Mouse (Mus musculus): ENCODE measurements around the gene Abcc2. TPM values are rescaled to one million over a fixed set of nuclear protein-coding genes. Genes with fewer than 3 reads are reported as not detected.
A peak's percentile ranks its signal among the peaks of the same experiment; 100 is the strongest.

Abcc2 gene
- polyA plus RNA-seq, 1 experiment from 2014 or later = 0.08 TPM

DNA sequence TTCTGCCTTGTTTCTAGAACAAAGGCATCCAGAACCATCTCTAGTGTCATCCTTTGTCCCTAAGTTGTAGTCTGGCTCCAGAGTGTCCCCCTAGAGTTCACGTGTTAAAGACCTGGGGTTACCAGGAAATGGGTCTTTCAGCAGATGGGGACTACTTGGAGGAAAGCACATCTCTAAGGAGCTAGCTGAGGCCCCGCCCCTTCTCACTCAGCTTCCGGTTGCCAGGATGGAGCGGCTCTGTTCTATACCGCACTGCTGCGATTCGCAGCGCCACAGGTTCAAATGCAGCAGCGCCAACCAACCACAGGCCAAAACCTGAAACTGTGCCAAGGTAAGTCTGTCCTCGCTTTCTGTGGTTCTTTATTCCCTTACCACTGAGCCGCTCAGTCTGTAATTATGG, 92.4 kb downstream of the Abcc2 start:
- peaks cover 53% of the 10 kb centered on the region for H3K36me3 ChIP-seq
- H3K9me3 ChIP-seq = no peaks in the 10 kb centered on the region
- no peak for ATAC-seq (ENCODE audit: insufficient number of reproducible peaks, insufficient read depth, low FRiP score, low TSS enrichment)
- no peak overlapping the region for H3K9ac ChIP-seq
- H3K4me3 ChIP-seq = no peak overlapping the region
- no peaks in the 10 kb centered on the region for H3K27me3 ChIP-seq
- WGBS = 91% methylated on average over 11 of the region's 11 CpGs
- no peak overlapping the region for H3K4me2 ChIP-seq (replicated peaks)
- no peak overlapping the region for H3K27ac ChIP-seq
- H3K4me1 ChIP-seq = peaks cover 22% of the 10 kb centered on the region; the same call in 1 of the 2 replicates

GRCm38 (mm10) chr19:43875996-43876395, 94.0 kb downstream of the Abcc2 start:
- 29% methylated on average over 2 of the region's 2 CpGs for whole genome bisulfite sequencing
- Histone ChIP-seq H3K27me3 (no peaks in the 10 kb centered on the region), H3K27ac (no peak overlapping the region), H3K9me3 (no peaks in the 10 kb centered on the region), H3K36me3 (peaks cover 37% of the 10 kb centered on the region), H3K4me2 (replicated peaks) (no peak overlapping the region), H3K9ac (no peak overlapping the region), H3K4me1 (peaks cover 33% of the 10 kb centered on the region), H3K4me3 (no peak overlapping the region)
- no peak for ATAC-seq (ENCODE audit: insufficient number of reproducible peaks, insufficient read depth, low FRiP score, low TSS enrichment)

DNA sequence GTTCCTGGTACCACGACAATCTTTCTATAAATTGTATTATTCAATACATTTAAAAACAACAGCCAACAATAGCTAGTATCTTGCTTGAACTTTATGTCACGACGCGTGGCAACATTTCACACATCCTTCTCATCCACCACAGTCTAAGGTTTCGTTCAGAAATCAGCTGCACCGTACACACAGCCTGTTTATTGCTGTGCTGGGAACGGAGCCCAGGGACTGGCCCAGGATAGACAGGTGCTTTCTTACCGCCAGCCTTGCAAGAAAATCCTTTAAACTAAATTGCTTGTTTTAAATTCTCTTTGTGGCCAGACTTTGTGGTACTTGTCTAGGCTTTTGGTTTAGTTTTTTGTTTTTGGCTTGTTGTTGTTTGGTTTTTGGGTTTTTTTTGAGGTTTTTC, 95.4 kb downstream of the Abcc2 start:
- no peaks in the 10 kb centered on the region for H3K27me3 ChIP-seq
- no peak for ATAC-seq (ENCODE audit: insufficient number of reproducible peaks, insufficient read depth, low FRiP score, low TSS enrichment)
- H3K9ac ChIP-seq = no peak overlapping the region
- H3K27ac ChIP-seq = no peak overlapping the region
- H3K9me3 ChIP-seq = no peaks in the 10 kb centered on the region
- no peak overlapping the region for H3K4me2 ChIP-seq (replicated peaks)
- WGBS = 77% methylated on average over 8 of the region's 8 CpGs
- no peak overlapping the region for H3K4me3 ChIP-seq
- H3K4me1 ChIP-seq = peaks cover 33% of the 10 kb centered on the region
- H3K36me3 ChIP-seq = peaks cover 23% of the 10 kb centered on the region

DNA sequence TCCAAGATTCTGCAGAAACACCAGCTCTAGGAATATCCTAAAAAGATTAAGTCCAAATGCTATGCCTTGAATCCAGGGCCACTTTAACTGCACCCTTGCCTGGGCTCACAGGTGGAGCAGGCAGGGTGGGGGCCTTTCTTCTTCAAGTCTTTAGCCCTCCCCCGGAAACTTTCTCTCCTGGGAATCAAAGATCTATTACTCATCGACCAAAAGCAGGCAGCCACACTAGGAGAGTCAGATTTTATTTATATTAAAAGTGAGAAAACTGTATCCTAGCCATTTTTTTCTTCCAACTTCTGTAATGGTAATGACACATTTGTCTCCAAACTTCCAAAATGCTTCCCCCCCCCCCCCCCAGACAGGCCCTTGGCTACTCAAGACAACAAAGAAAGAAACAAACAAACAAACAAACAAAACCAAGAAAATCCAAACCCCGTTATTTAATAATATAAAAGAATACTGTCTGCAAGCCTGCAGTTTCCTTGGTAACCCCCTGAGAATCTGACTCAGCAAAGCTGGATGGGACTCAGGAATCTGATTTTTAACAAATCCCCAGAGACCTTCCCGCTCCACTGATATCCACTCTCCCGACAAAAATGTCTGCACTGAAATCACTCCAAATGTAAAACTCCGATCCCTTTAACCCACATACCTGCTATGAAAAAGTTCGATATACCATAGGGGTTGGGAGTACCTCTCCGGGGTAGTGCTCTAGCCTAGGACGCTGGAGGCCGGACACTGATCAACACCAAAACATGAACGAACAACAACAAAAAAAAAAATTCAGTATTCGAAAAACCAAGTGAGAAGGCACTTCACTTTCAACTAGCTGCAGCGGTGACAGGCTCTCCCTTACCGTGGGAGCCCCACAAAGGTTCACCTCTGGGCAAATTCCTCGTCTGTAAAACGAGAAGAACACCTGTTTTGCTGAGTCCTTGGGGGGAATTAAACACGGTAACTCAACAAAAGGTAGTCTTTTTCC, 96.4 kb downstream of the Abcc2 start:
- H3K4me1 ChIP-seq = peaks cover 40% of the 10 kb centered on the region

GRCm38 (mm10) chr19:43879401-43880212, 97.6 kb downstream of the Abcc2 start:
- Histone ChIP-seq H3K4me2 (replicated peaks) (peak overlapping the region; percentile 64), H3K9me3 (no peaks in the 10 kb centered on the region), H3K4me1 (peaks cover 42% of the 10 kb centered on the region), H3K36me3 (peaks cover 4% of the 10 kb centered on the region; the same call in 1 of the 2 replicates), H3K9ac (peak overlapping the region; percentile 66), H3K27ac (peak overlapping the region; percentile 90), H3K4me3 (peak overlapping the region; percentile 61), H3K27me3 (no peaks in the 10 kb centered on the region)
- WGBS = 2% methylated on average over 41 of the region's 41 CpGs
- peak; percentile 89 for ATAC-seq (ENCODE audit: insufficient number of reproducible peaks, insufficient read depth, low FRiP score, low TSS enrichment)

More for the DNA sequence above, 96.4 kb downstream of the Abcc2 start:
- Histone ChIP-seq H3K4me2 (replicated peaks) (peak overlapping the region; percentile 64), H3K27me3 (no peaks in the 10 kb centered on the region), H3K36me3 (peaks cover 13% of the 10 kb centered on the region), H3K9ac (peak overlapping the region; percentile 66), H3K27ac (peak overlapping the region; percentile 90; the same call in 1 of the 2 replicates), H3K9me3 (no peaks in the 10 kb centered on the region), H3K4me3 (peak overlapping the region; percentile 61)
- 7% methylated on average over 17 of the region's 17 CpGs for WGBS
- no peak for ATAC-seq (ENCODE audit: insufficient number of reproducible peaks, insufficient read depth, low FRiP score, low TSS enrichment)

DNA sequence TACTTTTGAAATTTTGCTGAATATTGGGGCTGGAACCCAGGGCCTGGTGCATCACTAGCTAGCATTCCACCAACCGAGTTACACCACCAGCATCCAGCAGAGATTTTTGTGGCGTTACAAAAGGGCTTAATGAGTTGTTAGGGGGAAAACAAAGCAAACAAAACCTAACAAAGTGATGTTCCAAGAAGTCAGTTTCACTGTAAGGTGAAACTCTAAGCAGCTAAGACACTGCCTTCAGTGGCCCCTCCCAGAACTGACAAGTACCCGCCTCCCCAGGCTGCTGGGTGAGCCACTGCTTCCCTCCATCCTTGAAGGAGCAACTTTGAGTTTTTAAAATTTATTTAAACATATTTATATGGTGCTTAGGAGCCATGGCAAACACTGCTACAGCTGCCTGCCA, 98.4 kb downstream of the Abcc2 start:
- 17% methylated on average over 3 of the region's 3 CpGs for WGBS
- H3K4me1 ChIP-seq = peaks cover 44% of the 10 kb centered on the region
- H3K36me3 ChIP-seq = no peaks in the 10 kb centered on the region
- H3K9me3 ChIP-seq = no peaks in the 10 kb centered on the region
- no peak overlapping the region for H3K4me3 ChIP-seq
- no peak for ATAC-seq (ENCODE audit: insufficient number of reproducible peaks, insufficient read depth, low FRiP score, low TSS enrichment)
- H3K27me3 ChIP-seq = no peaks in the 10 kb centered on the region
- H3K4me2 ChIP-seq (replicated peaks) = peak overlapping the region; percentile 64; the same call in 1 of the 2 replicates
- peak overlapping the region; percentile 30; the same call in 1 of the 2 replicates for H3K27ac ChIP-seq
- H3K9ac ChIP-seq = peak overlapping the region; percentile 66; the same call in 1 of the 2 replicates

DNA sequence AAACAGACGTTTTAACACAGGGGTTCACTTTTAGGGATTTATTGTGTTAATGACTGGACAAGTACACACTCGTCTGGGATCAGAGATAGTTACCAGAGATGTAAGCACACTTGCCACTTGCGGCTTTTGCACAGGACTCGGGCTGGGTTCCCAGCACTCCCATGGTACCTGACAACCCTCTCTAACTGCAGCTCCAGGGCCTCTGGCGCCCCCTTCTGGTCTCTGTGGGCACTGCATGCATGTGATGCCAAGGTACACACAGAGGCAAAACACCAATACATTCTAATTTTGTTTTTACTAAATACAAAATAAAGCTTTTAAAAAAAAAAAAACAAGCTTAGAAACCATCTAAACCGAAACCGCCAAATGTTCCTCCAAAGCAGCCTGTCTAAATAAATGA, 99.6 kb downstream of the Abcc2 start:
- Histone ChIP-seq H3K9ac (no peak overlapping the region), H3K9me3 (no peaks in the 10 kb centered on the region), H3K27me3 (no peaks in the 10 kb centered on the region), H3K27ac (no peak overlapping the region), H3K4me3 (no peak overlapping the region), H3K36me3 (no peaks in the 10 kb centered on the region), H3K4me2 (replicated peaks) (no peak overlapping the region), H3K4me1 (peaks cover 35% of the 10 kb centered on the region)
- WGBS = 82% methylated on average over 7 of the region's 7 CpGs
- no peak for ATAC-seq (ENCODE audit: insufficient number of reproducible peaks, insufficient read depth, low FRiP score, low TSS enrichment)

- Histone ChIP-seq H3K9me3 (no peaks in the 10 kb centered on the region), H3K4me2 (replicated peaks) (peak overlapping the region; percentile 19), H3K4me3 (no peak overlapping the region), H3K36me3 (no peaks in the 10 kb centered on the region), H3K27ac (peak overlapping the region; percentile 24), H3K9ac (peak overlapping the region; percentile 5; the same call in 1 of the 2 replicates), H3K4me1 (peaks cover 26% of the 10 kb centered on the region), H3K27me3 (no peaks in the 10 kb centered on the region)
- 0 out of 2 replicates have a peak, but pooled peaks have one; percentile 35 for ATAC-seq (ENCODE audit: insufficient number of reproducible peaks, insufficient read depth, low FRiP score, low TSS enrichment)
- WGBS = 33% methylated on average over 18 of the region's 18 CpGs
These were observed 101.0 kb downstream of the Abcc2 start for GRCm38 (mm10) chr19:43882895-43883573.

GRCm38 (mm10) chr19:43884668-43885498, 102.9 kb downstream of the Abcc2 start:
- 68% methylated on average over 13 of the region's 13 CpGs for WGBS

GRCm38 (mm10) chr19:43886371-43887099, 104.5 kb downstream of the Abcc2 start:
- no peaks in the 10 kb centered on the region for H3K27me3 ChIP-seq
- H3K4me2 ChIP-seq (replicated peaks) = no peak overlapping the region
- H3K4me3 ChIP-seq = no peak overlapping the region
- WGBS = 68% methylated on average over 12 of the region's 12 CpGs
- H3K9me3 ChIP-seq = no peaks in the 10 kb centered on the region
- ATAC-seq (ENCODE audit: insufficient number of reproducible peaks, insufficient read depth, low FRiP score, low TSS enrichment) = no peak
- H3K27ac ChIP-seq = no peak overlapping the region
- peaks cover 11% of the 10 kb centered on the region for H3K4me1 ChIP-seq
- no peak overlapping the region for H3K9ac ChIP-seq
- no peaks in the 10 kb centered on the region for H3K36me3 ChIP-seq

More at GRCm38 (mm10) chr19:43884668-43885498, 102.9 kb downstream of the Abcc2 start:
- Histone ChIP-seq H3K27me3 (no peaks in the 10 kb centered on the region), H3K9me3 (no peaks in the 10 kb centered on the region), H3K36me3 (no peaks in the 10 kb centered on the region), H3K27ac (no peak overlapping the region), H3K4me1 (peaks cover 19% of the 10 kb centered on the region), H3K4me3 (no peak overlapping the region), H3K9ac (no peak overlapping the region), H3K4me2 (replicated peaks) (no peak overlapping the region)
- ATAC-seq (ENCODE audit: insufficient number of reproducible peaks, insufficient read depth, low FRiP score, low TSS enrichment) = no peak

Data from embryonic facial prominence, embryonic 12.5 days (tissue).